Mouse (Mus musculus) hindbrain, embryonic 10.5 days (tissue): ENCODE results near the gene Ephb1. TPM values are rescaled to one million over a fixed set of nuclear protein-coding genes. Genes with fewer than 3 reads are reported as not detected.

ENCODE experiments used
- DNase-seq: peaks from one replicate; pipeline ENCODE4 v3.0.0-alpha.2; 2017; ENCODE audit warnings: low spot score
- H3K27ac ChIP-seq: fragments of 300-500 bp; sonication (generic); 2 replicates; pipeline ENCODE4 v1.5.1; 2016; ENCODE audit warnings: mild to moderate bottlenecking, moderate library complexity
- H3K27me3 ChIP-seq: fragments of 300-500 bp; sonication (generic); 2 replicates; pipeline ENCODE4 v1.6.1; 2016; ENCODE audit warnings: mild to moderate bottlenecking; ENCODE audit not compliant: poor library complexity, insufficient read depth, severe bottlenecking
- H3K36me3 ChIP-seq: fragments of 300-500 bp; sonication (generic); 2 replicates; pipeline ENCODE4 v1.6.1; 2016; ENCODE audit warnings: mild to moderate bottlenecking, moderate library complexity
- H3K4me1 ChIP-seq: fragments of 300-500 bp; sonication (generic); replicated peaks from 2 replicates; pipeline ENCODE4 v1.6.1; 2016; ENCODE audit warnings: mild to moderate bottlenecking
- H3K4me3 ChIP-seq: fragments of 300-500 bp; sonication (generic); 2 replicates; pipeline ENCODE4 v1.5.1; 2016; ENCODE audit warnings: mild to moderate bottlenecking, moderate library complexity
- H3K9me3 ChIP-seq: fragments of 300-500 bp; sonication (generic); 2 replicates; pipeline ENCODE4 v1.6.1; 2016; ENCODE audit warnings: mild to moderate bottlenecking, moderate library complexity
- WGBS: fragments of 180-500 bp; shearing (Covaris S2); methylation state at CpG from one replicate; pipeline ENCODE4 v1.1.7; 2016; 5-methylcytosine and 5-hydroxymethylcytosine counted together
- polyA plus RNA-seq: library from polyadenylated mRNA; unstranded; fragments of >200 nt; fragmentation: Nextera tagmentation; extraction: Ambion mirVana; gene quantifications from 2 replicates; pipeline ENCODE4 v1.2.1, GENCODE M21; 2016

The Ephb1 gene
- polyA plus RNA-seq, 1 experiment from 2014 or later = 12.0 TPM

- Histone ChIP-seq H3K36me3 (no peaks in the 10 kb centered on the region), H3K9me3 (0 out of 2 replicates have a peak, but pooled peaks cover 4% of the 10 kb centered on the region), H3K4me1 (no peaks in the 10 kb centered on the region), H3K4me3 (no peak overlapping the region), H3K27ac (no peak overlapping the region), H3K27me3 (no peaks in the 10 kb centered on the region)
- no peak for DNase-seq
- 93% methylated on average over 2 of the region's 2 CpGs for WGBS
Observed at GRCm38 (mm10) chr9:102365536-102365935, 11.0 kb upstream of the Ephb1 start.

GRCm38 (mm10) chr9:102359311-102359710 lies 4.8 kb upstream of the Ephb1 start:
- Histone ChIP-seq H3K9me3 (0 out of 2 replicates have a peak, but pooled peaks cover 4% of the 10 kb centered on the region), H3K4me3 (no peak overlapping the region), H3K4me1 (peaks cover under 1% of the 10 kb centered on the region), H3K27me3 (peaks cover 34% of the 10 kb centered on the region), H3K36me3 (no peaks in the 10 kb centered on the region), H3K27ac (no peak overlapping the region)
- no peak for DNase-seq
- WGBS = 93% methylated on average over 6 of the region's 6 CpGs

GRCm38 (mm10) chr9:102358711-102359110 lies 4.2 kb upstream of the Ephb1 start:
- H3K9me3 ChIP-seq = 0 out of 2 replicates have a peak, but pooled peaks cover 4% of the 10 kb centered on the region
- no peak overlapping the region for H3K4me3 ChIP-seq
- DNase-seq = no peak
- H3K27ac ChIP-seq = no peak overlapping the region
- WGBS = 85% methylated on average over 3 of the region's 3 CpGs
- H3K36me3 ChIP-seq = no peaks in the 10 kb centered on the region
- H3K27me3 ChIP-seq = peaks cover 40% of the 10 kb centered on the region
- H3K4me1 ChIP-seq = peaks cover 6% of the 10 kb centered on the region

GRCm38 (mm10) chr9:102358011-102358410 lies 3.5 kb upstream of the Ephb1 start:
- Histone ChIP-seq H3K4me1 (peaks cover 13% of the 10 kb centered on the region), H3K9me3 (no peaks in the 10 kb centered on the region), H3K27me3 (peaks cover 47% of the 10 kb centered on the region), H3K4me3 (no peak overlapping the region), H3K36me3 (no peaks in the 10 kb centered on the region), H3K27ac (no peak overlapping the region)
- WGBS = 90% methylated on average over 6 of the region's 6 CpGs
- DNase-seq = no peak

- Histone ChIP-seq H3K27ac (no peak overlapping the region), H3K4me1 (peaks cover 28% of the 10 kb centered on the region), H3K27me3 (peaks cover 62% of the 10 kb centered on the region), H3K9me3 (no peaks in the 10 kb centered on the region), H3K36me3 (no peaks in the 10 kb centered on the region), H3K4me3 (no peak overlapping the region)
- WGBS = 83% methylated on average over 10 of the region's 10 CpGs
- DNase-seq = no peak
Observed at GRCm38 (mm10) chr9:102356516-102356915, 2.0 kb upstream of the Ephb1 start.

- Histone ChIP-seq H3K27ac (no peak overlapping the region), H3K36me3 (no peaks in the 10 kb centered on the region), H3K9me3 (no peaks in the 10 kb centered on the region), H3K4me3 (no peak overlapping the region), H3K4me1 (peaks cover 33% of the 10 kb centered on the region), H3K27me3 (peaks cover 70% of the 10 kb centered on the region)
- DNase-seq = no peak
- 72% methylated on average over 3 of the region's 3 CpGs for WGBS
Observed at GRCm38 (mm10) chr9:102355726-102356125, 1.2 kb upstream of the Ephb1 start.

GRCm38 (mm10) chr9:102353636-102354491 lies 629 bp downstream of the Ephb1 start:
- DNase-seq = peak; percentile 64
- WGBS = under 1% methylated on average over 70 of the region's 70 CpGs
- H3K4me3 ChIP-seq = peak overlapping the region; percentile 82
- H3K27ac ChIP-seq = peak overlapping the region; percentile 91
- peaks cover 87% of the 10 kb centered on the region for H3K27me3 ChIP-seq
- H3K9me3 ChIP-seq = no peaks in the 10 kb centered on the region
- H3K4me1 ChIP-seq = peaks cover 33% of the 10 kb centered on the region
- no peaks in the 10 kb centered on the region for H3K36me3 ChIP-seq

GRCm38 (mm10) chr9:102353056-102353635 lies 1.3 kb downstream of the Ephb1 start:
- under 1% methylated on average over 38 of the region's 38 CpGs for WGBS
- Histone ChIP-seq H3K27ac (peak overlapping the region; percentile 91), H3K4me1 (peaks cover 33% of the 10 kb centered on the region), H3K36me3 (no peaks in the 10 kb centered on the region), H3K27me3 (peaks cover 93% of the 10 kb centered on the region), H3K9me3 (no peaks in the 10 kb centered on the region), H3K4me3 (peak overlapping the region; percentile 82)
- DNase-seq = peak; percentile 46

- H3K4me1 ChIP-seq = peaks cover 33% of the 10 kb centered on the region
- peak; percentile 67 for DNase-seq
- H3K36me3 ChIP-seq = no peaks in the 10 kb centered on the region
- peak overlapping the region; percentile 82 for H3K4me3 ChIP-seq
- 3% methylated on average over 30 of the region's 30 CpGs for WGBS
- H3K27ac ChIP-seq = peak overlapping the region; percentile 91
- H3K27me3 ChIP-seq = peaks cover 93% of the 10 kb centered on the region
- no peaks in the 10 kb centered on the region for H3K9me3 ChIP-seq
Observed at GRCm38 (mm10) chr9:102352186-102353055, 2.1 kb downstream of the Ephb1 start.

GRCm38 (mm10) chr9:102351721-102352120 lies 2.8 kb downstream of the Ephb1 start:
- DNase-seq = peak; percentile 24
- 7% methylated on average over 10 of the region's 10 CpGs for WGBS
- H3K27me3 ChIP-seq = peaks cover 88% of the 10 kb centered on the region
- H3K4me3 ChIP-seq = peak overlapping the region; percentile 82
- peaks cover 33% of the 10 kb centered on the region for H3K4me1 ChIP-seq
- no peaks in the 10 kb centered on the region for H3K9me3 ChIP-seq
- H3K36me3 ChIP-seq = no peaks in the 10 kb centered on the region
- H3K27ac ChIP-seq = 0 out of 2 replicates have a peak overlapping the region, but pooled peaks have one; percentile 91

GRCm38 (mm10) chr9:102351221-102351620 lies 3.3 kb downstream of the Ephb1 start:
- DNase-seq = no peak
- H3K27ac ChIP-seq = no peak overlapping the region
- no peaks in the 10 kb centered on the region for H3K9me3 ChIP-seq
- H3K27me3 ChIP-seq = peaks cover 83% of the 10 kb centered on the region
- 56% methylated on average over 5 of the region's 5 CpGs for WGBS
- peaks cover 33% of the 10 kb centered on the region for H3K4me1 ChIP-seq
- H3K4me3 ChIP-seq = peak overlapping the region; percentile 82
- no peaks in the 10 kb centered on the region for H3K36me3 ChIP-seq

- peaks cover 77% of the 10 kb centered on the region for H3K27me3 ChIP-seq
- peaks cover 33% of the 10 kb centered on the region for H3K4me1 ChIP-seq
- H3K27ac ChIP-seq = no peak overlapping the region
- no peak overlapping the region for H3K4me3 ChIP-seq
- H3K36me3 ChIP-seq = no peaks in the 10 kb centered on the region
- 88% methylated on average over 6 of the region's 6 CpGs for WGBS
- DNase-seq = no peak
- H3K9me3 ChIP-seq = no peaks in the 10 kb centered on the region
Observed at GRCm38 (mm10) chr9:102350696-102351095, 3.8 kb downstream of the Ephb1 start.
